Mouse (Mus musculus) erythroblast, embryonic 14.5 days (primary cell): ENCODE measurements around the gene Zfp69.

Source experiments
- GATA1 ChIP-seq: IDR thresholded peaks from 2 replicates; pipeline ENCODE4 v1.6.1; 2012; ENCODE audit warnings: low read length, inconsistent platforms, mixed read lengths
- TAL1 ChIP-seq: IDR thresholded peaks from 3 replicates; pipeline ENCODE4 v1.6.1; 2012; ENCODE audit warnings: low read length, inconsistent platforms, mixed read lengths

DNA sequence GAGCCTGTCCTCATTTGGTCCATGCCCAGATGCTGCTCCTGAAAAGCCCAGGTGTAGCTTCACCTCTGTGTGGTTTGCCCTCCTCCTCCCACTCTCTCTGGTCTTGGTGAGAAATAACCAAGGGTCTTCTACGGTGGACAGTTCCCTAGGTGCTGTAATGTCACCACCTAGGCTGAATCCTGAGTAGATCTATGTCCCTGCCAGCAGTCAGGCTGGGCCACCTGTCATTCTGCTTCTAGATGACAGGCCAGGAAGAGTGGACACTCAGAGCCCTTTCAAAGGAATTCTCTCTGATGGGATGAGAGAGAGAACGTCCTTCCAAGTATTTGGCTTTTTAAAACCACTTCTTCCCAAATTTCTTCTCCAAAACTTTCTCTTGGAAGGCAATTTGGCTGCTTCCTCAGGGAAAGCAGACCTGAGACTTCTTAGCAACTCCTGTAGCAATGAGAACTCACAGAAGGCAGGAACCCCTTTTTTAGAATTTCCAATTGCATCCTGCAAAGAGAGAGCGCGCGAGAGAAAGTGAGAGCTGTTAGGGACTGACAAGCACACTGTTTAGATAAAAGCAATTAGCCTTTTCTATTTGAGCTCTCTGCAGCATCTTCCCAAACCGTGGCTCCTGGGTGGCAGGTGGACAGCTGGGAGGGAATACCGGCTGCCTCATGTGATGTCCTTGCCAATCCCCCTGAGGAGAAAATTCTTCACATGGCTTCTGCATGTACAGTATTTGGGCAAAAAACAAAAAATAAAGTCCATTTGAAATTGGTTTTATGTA, 55.5 kb downstream of the Zfp69 start:
- TF ChIP-seq GATA1 (no peak), TAL1 (no peak)
